Mouse (Mus musculus): ENCODE data around the gene Pex6.

DNA sequence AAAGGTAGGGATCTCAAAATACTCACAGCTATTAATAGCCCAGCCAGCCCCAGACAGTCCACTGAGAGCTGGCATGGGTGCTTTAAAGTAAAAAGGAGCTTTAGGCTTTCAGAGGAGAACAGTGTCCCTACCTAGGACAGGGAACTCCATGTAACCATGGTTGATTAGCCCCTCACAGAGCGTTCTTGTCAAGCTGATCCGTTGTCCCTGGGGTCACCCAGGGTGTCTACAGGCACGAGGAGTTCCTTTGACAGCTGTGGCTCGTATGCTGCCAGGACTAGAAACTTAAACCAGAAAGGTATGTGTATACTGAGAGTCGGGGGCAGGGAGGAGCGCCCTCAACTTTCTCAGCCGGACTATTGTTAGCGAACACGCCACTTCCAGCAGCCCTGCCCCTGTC is 32.4 kb upstream of the Pex6 start:
- TF ChIP-seq CTCF (conservative IDR thresholded peaks at IDR 0.05; ENCODE audit: insufficient read depth, insufficient read length, low read depth, low read length), result no peak
- no peak for TF ChIP-seq POLR2A (IDR thresholded peaks at IDR 0.05; ENCODE audit: low read depth, low read length)
